Mouse (Mus musculus): Measurements from ENCODE around the gene Lin54. TPM values are rescaled to one million over a fixed set of nuclear protein-coding genes. Genes with fewer than 3 reads are reported as not detected.
"Not testable (repeated sequence)": the region's sequence is repeated elsewhere in the genome, so short reads cannot be mapped to it uniquely, and the experiment has no call there.

Gene Lin54
- total RNA-seq, 2 experiments from 2014 or later: 3.2 to 4.9 TPM

DNA sequence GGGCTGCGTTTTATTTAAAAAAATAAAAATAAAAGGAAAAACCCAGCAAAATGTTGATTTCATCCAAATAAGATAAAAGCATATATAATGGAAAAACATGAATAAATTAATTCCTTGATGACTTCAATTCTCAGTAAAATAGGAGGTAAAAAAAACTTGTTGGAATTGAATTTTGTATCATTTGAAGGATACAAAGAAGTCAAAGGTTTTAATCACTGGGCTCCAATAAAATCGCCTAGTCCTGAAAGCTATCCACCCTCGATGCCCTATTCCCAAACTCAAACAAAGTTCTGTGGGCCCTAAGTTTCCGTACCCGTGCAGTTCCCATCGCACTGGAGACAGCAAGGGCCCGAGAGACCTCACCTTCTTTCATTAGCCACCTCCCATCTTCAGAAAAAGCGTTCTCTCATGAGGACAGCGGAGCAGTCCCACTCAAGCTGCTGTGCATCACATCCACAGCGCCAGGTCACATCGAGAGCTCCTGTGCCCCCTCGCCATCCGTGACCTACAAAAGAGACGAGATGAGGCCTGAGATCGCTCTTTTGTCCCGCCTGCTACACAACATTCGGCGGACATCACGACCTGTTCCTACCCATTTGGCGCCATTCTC lies 71.6 kb downstream of the Lin54 start:
- Histone ChIP-seq H3K27ac (peak overlapping the region; percentile 84), H3K4me3 (peak overlapping the region; percentile 92)
- no peak for DNase-seq
- intact Hi-C loops (cut with DNase I): no loop called here
- TF ChIP-seq CTCF (IDR thresholded peaks at IDR 0.05): no peak

- DNase-seq: no peak
- no peak for TF ChIP-seq CTCF (IDR thresholded peaks at IDR 0.05)
- peak overlapping the region; percentile 92 for H3K4me3 ChIP-seq
- H3K27ac ChIP-seq: no peak overlapping the region
- intact Hi-C loops (cut with DNase I): no loop called here
Observed at GRCm38 (mm10) chr5:100428031-100428733, 72.3 kb downstream of the Lin54 start.

DNA sequence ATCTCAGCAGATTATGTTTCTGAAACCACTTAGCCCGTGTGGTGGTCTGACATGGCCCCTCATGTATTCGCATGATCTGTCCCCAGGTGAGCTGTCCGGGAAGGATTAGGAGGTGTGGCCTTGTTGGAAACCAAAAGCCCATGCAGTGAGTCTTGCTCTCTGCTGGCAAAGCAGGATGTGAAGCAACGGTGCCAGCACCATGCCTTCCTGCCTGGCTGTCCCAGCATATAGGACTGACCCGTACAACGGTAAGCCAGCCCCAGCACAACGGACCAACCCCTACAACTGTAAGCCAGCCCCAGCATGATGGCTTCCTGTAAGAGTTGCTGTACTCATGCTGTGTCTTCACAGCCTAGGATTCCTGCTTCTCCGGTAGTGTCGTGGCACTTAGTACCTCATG lies 73.2 kb downstream of the Lin54 start:
- no peak for DNase-seq
- intact Hi-C loops (cut with DNase I): no loop called here
- H3K4me3 ChIP-seq: no peak overlapping the region
- no peak overlapping the region for H3K27ac ChIP-seq
- TF ChIP-seq CTCF (IDR thresholded peaks at IDR 0.05): no peak

DNA sequence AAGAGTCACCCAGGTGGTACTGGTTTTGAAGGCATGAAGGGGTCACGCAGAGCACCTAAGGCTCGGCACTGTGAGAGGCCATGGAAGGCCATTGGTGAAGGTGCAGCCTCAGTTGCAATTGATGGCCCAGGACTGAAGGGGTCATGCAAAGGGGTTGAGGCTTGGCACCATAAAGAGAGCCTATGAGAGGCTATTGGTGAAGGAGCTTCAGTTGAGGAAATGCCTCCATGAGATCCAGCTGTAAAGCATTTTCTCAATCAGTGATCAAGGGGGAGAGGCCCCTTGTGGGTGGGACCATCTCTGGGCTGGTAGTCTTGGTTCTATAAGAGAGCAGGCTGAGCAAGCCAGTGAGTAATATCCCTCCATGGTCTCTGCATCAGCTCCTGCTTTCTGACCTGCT lies 74.6 kb downstream of the Lin54 start:
- H3K4me3 ChIP-seq; DNase-seq; H3K27ac ChIP-seq; intact Hi-C loops (cut with DNase I): not testable (repeated sequence)

- TF ChIP-seq CTCF (IDR thresholded peaks at IDR 0.05): no peak
- intact Hi-C loops (cut with DNase I): no loop called here
- no peak overlapping the region for H3K27ac ChIP-seq
- DNase-seq: no peak
- no peak overlapping the region for H3K4me3 ChIP-seq
Observed at GRCm38 (mm10) chr5:100424252-100424651, 76.2 kb downstream of the Lin54 start.

GRCm38 (mm10) chr5:100423626-100424025 lies 76.8 kb downstream of the Lin54 start:
- Histone ChIP-seq H3K4me3 (no peak overlapping the region), H3K27ac (no peak overlapping the region)
- intact Hi-C loops (cut with DNase I): no loop called here
- TF ChIP-seq CTCF (IDR thresholded peaks at IDR 0.05): no peak
- no peak for DNase-seq

DNA sequence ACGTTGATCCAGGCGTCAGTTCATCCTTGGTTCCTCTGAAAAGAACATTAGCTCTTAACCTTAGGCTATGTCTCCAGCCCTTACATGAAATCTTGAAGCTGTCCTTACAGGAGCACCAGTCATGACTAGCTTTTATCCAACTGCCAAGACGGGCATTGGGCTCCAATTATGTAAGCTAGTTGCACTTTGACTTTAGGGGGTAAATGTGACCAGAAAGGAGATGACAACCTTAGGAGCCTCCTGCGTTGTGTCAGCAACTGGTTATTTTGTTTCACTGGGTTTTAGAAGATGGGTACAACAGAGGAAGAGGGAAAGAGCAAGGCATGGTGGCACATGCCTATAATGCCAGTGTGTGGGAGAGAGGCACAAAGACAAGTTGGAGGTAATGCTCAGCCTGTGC lies 81.6 kb downstream of the Lin54 start:
- Histone ChIP-seq H3K27ac (no peak overlapping the region), H3K4me3 (no peak overlapping the region)
- TF ChIP-seq CTCF (IDR thresholded peaks at IDR 0.05): no peak
- intact Hi-C loops (cut with DNase I): loop anchor here (10.0 kb wide), 1 partner anchor 384 kb away; the partner anchor contains the start of genes Enoph1 and Hnrnpdl
- no peak for DNase-seq

DNA sequence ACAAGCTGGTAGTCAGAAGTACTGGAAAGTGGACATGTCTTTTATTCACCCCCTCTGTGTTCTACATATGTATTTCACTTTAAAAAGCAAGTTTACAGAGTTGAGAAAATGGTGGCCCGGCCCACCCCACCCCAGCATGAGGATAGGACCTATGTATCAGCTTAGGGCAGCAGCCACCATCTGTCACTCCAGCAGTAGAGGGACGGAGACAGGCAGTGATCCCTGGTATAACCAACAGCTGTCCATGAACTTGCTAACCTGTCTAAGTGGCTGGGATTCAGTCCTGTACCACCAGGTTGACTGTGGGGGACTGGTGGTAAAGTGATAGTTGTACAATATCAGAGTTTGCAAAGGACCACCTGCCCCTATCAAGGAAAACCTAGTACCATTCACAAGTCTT lies 82.4 kb downstream of the Lin54 start:
- Histone ChIP-seq H3K27ac (no peak overlapping the region), H3K4me3 (no peak overlapping the region)
- DNase-seq: no peak
- intact Hi-C loops (cut with DNase I): loop anchor here (10.0 kb wide), 1 partner anchor 383 kb away; the partner anchor contains the start of genes Enoph1 and Hnrnpdl
- no peak for TF ChIP-seq CTCF (IDR thresholded peaks at IDR 0.05)

GRCm38 (mm10) chr5:100415761-100416590 lies 84.5 kb downstream of the Lin54 start, which contains the start of gene Sec31a:
Sec31a (minus strand) TSS chr5:100416234.
- peak; percentile 99 for DNase-seq
- no peak for TF ChIP-seq CTCF (IDR thresholded peaks at IDR 0.05)
- peak within 1 kb of the TSS; percentile 97 for H3K27ac ChIP-seq
- intact Hi-C loops (cut with DNase I): loop anchor here (2.0 to 10.0 kb wide), 2 partner anchors 103 to 381 kb away; partner anchors contain the start of genes Cops4, Enoph1 and Hnrnpdl
- peak within 1 kb of the TSS; percentile 94 for H3K4me3 ChIP-seq

GRCm38 (mm10) chr5:100414474-100415196 lies 85.8 kb downstream of the Lin54 start:
- intact Hi-C loops (cut with DNase I): loop anchor here (10.0 kb wide), 1 partner anchor 380 kb away; the partner anchor contains the start of genes Enoph1 and Hnrnpdl
- DNase-seq: no peak
- peak overlapping the region; percentile 94 for H3K4me3 ChIP-seq
- TF ChIP-seq CTCF (IDR thresholded peaks at IDR 0.05): no peak
- peak overlapping the region; percentile 97 for H3K27ac ChIP-seq

- Histone ChIP-seq H3K4me3 (peak overlapping the region; percentile 94; the same call in 1 of the 2 replicates), H3K27ac (no peak overlapping the region)
- TF ChIP-seq CTCF (IDR thresholded peaks at IDR 0.05): no peak
- intact Hi-C loops (cut with DNase I): loop anchor here (10.0 kb wide), 1 partner anchor 378 kb away; the partner anchor contains the start of genes Enoph1 and Hnrnpdl
- DNase-seq: no peak
Observed at GRCm38 (mm10) chr5:100412886-100413285, 87.6 kb downstream of the Lin54 start.

- Histone ChIP-seq H3K4me3 (no peak overlapping the region), H3K27ac (no peak overlapping the region)
- intact Hi-C loops (cut with DNase I): loop anchor here (10.0 kb wide), 1 partner anchor 375 kb away; the partner anchor contains the start of genes Enoph1 and Hnrnpdl
- no peak for TF ChIP-seq CTCF (IDR thresholded peaks at IDR 0.05)
- DNase-seq: no peak
Observed at GRCm38 (mm10) chr5:100410281-100410680, 90.2 kb downstream of the Lin54 start.
